Mouse (Mus musculus): ENCODE results near the gene Rpn2. TPM values are rescaled to one million over a fixed set of nuclear protein-coding genes. Genes with fewer than 3 reads are reported as not detected.

Gene Rpn2
- polyA plus RNA-seq, 1 experiment from 2014 or later, result 341 TPM

DNA sequence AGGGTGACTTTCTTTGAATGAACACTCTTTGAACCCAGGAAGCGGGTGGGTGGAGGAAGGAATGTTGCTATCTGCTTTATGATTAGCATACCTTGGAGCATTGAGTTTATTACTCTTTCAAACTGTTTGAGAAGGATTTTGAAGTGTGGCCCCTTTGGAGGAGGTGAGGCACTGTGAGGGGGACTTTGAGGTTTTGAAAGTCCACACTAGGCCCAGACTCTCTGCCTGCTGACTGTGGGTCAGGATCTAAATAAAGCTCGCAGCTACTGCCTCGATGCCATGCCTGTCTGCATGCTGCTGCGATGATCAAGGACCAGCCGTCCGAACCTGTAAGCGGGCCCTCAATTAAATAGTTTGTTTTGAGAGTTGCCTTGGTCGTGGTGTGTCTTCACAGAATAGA lies 96.2 kb downstream of the Rpn2 start:
- WGBS, result 57% methylated on average over 8 of the region's 8 CpGs
- no peak for ATAC-seq (ENCODE audit: insufficient read depth, low FRiP score)
- no peak overlapping the region for H3K27ac ChIP-seq (ENCODE audit: low read length)

More for the DNA sequence above, 96.2 kb downstream of the Rpn2 start:
- Histone ChIP-seq H3K4me3 (replicated peaks; ENCODE audit: low read length) (no peak overlapping the region), H3K4me1 (ENCODE audit: control insufficient read depth, insufficient read depth, low read length) (peaks cover 35% of the 10 kb centered on the region), H3K36me3 (ENCODE audit: control insufficient read depth, insufficient read depth, low read length) (0 out of 2 replicates have a peak, but pooled peaks cover 4% of the 10 kb centered on the region), H3K27me3 (ENCODE audit: control insufficient read depth, insufficient read depth, low read length) (no peaks in the 10 kb centered on the region), H3K9ac (ENCODE audit: low read length) (no peak overlapping the region), H3K4me2 (ENCODE audit: low read depth, low read length) (no peak overlapping the region), H3K9me3 (replicated peaks; ENCODE audit: control insufficient read depth, low read length) (no peaks in the 10 kb centered on the region)

Other genes with a start within 250 kb of the Rpn2 start
- 2.1 and 2.6 TPM in 2 replicates for gene Soga1, start 199.8 kb upstream of the Rpn2 start, polyA plus RNA-seq (2015; fragmentation: Nextera tagmentation; extraction: Ambion mirVana)
- not detected in 2 replicates for gene Tldc2, start 192.0 kb upstream of the Rpn2 start, polyA plus RNA-seq (2015; fragmentation: Nextera tagmentation; extraction: Ambion mirVana)
- 27.2 and 29.1 TPM in 2 replicates for gene Samhd1, start 143.8 kb upstream of the Rpn2 start, polyA plus RNA-seq (2015; fragmentation: Nextera tagmentation; extraction: Ambion mirVana)
- 17.6 and 20.2 TPM in 2 replicates for gene Rbl1, start 74.5 kb upstream of the Rpn2 start, polyA plus RNA-seq (2015; fragmentation: Nextera tagmentation; extraction: Ambion mirVana)
- gene Mroh8, start 532 bp downstream of the Rpn2 start, polyA plus RNA-seq (2015; fragmentation: Nextera tagmentation; extraction: Ambion mirVana), result 0.43 and 0.50 TPM in 2 replicates
- 0.30 and 0.51 TPM in 2 replicates for gene Ghrh, start 68.5 kb downstream of the Rpn2 start, polyA plus RNA-seq (2015; fragmentation: Nextera tagmentation; extraction: Ambion mirVana)
- gene Manbal, start 88.6 kb downstream of the Rpn2 start, polyA plus RNA-seq (2015; fragmentation: Nextera tagmentation; extraction: Ambion mirVana), result 76.3 and 78.0 TPM in 2 replicates
- gene Src, start 139.4 kb downstream of the Rpn2 start, polyA plus RNA-seq (2015; fragmentation: Nextera tagmentation; extraction: Ambion mirVana), result 12.1 and 14.7 TPM in 2 replicates